Mouse (Mus musculus) granulocyte monocyte progenitor cell, adult 5-6 weeks (primary cell): ENCODE results near the gene Grik1. TPM values are rescaled to one million over a fixed set of nuclear protein-coding genes. Genes with fewer than 3 reads are reported as not detected.

Experiments used
- ATAC-seq: replicated peaks from 2 replicates; pipeline ENCODE4 v1.8.0; 2016; ENCODE audit warnings: mild to moderate bottlenecking, moderate TSS enrichment, inconsistent platforms; ENCODE audit not compliant: poor library complexity, severe bottlenecking
- total RNA-seq, 2 experiments: library from RNA; stranded (forward) in 1 of 2; stranded (reverse) in 1 of 2; fragments of 200-712, 200-1000 nt in 1 of 2; fragments of >200 nt in 1 of 2; fragmentation: Nextera tagmentation in 1 of 2; gene quantifications; 2 replicates each; pipeline ENCODE4 v1.2.3; 2014 to 2017

The Grik1 gene
- total RNA-seq, 2 experiments from 2014 or later: not detected

DNA sequence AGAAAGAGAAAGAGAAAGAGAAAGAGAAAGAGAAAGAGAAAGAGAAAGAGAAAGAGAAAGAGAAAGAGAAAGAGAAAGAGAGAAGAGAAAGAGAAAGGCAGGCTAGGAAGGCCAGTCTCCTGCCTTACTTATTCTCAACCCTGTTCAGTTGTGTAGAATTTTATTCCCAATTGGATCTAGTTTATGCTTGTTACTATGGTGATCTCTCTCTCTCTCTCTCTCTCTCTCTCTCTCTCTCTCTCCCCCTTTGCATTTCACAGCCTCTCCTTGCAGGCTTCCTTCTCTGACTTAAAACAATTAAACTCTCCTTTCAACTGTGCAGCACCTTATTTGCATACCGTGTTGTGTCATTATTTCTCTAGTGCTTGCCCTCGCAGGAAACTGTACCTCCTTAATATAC, 147.5 kb downstream of the Grik1 start:
- no peak for ATAC-seq

DNA sequence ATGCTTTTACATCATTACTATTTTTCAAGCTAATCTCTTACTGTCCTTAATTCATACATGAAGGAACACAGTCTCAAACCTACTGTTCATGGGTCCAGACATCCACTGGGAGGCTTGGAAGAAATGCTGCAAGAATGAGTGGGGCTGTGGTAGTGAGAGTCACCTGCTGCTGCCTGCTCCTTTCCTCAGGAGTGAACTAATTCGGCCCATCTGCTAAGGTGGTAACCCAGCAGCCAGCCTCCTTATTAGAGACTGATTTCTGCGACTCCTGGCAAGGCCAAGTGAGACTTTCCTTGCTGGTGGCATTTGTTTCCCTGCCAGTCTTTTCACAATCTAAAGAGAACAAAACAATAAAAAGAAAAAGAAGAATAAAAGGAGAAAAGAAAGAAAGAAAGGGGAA, 147.9 kb downstream of the Grik1 start:
- no peak for ATAC-seq

DNA sequence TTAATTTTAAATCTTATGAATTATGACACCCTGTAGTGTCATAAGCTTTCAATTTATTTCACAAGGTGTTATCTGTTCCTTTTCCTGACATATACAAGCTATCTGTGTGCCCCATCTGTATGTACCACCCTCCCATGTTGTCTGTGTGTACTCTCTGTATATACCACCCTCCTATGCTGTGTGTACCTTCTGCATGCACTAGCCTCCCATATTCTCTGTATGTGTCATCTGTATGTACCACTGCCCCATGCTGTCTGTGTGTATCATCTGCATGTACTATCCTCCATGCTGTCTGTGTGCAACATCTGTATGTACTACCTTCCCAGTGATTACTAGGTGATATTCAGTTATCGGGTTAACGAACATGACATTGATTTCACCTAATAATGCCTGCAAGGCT, 148.5 kb downstream of the Grik1 start:
- no peak for ATAC-seq

DNA sequence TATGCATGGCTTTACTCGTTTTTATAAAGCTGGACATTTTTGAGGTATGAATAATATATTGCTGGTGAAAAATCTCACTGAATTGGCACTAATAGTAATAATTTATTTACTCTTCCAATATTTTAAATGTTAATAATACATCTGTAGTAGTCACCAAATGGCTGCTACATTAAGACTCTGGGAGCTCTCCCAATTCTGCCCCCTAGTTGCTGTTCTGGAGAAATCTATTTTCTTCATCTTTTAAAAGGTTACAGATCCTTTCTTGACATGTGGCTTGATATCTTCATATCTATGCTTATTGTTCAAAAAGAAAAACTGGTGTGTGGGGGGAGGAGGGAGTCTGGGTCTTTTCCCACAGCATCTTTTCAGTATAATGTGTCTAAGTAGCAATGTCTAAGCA, 151.2 kb downstream of the Grik1 start:
- no peak for ATAC-seq

DNA sequence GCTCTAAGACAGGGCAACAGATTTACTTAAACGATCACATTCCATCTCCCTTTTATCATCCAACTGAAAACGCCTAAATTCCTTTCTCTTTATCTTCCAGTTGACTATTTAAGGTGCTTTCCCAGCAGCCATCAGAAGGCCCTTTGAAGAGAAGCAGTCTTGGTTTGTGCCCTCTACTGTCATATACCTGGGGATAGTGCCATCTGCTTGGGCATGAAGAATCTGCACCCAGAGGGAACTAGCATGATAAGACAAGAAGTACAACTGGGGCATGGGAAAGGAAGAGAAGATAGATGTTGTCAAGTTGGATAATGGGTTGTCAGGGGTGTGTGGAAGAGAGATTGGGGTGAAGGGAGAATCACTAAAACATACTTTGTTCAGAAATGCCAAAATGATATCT, 157.1 kb downstream of the Grik1 start:
- ATAC-seq: no peak

- no peak for ATAC-seq
These were observed 159.0 kb downstream of the Grik1 start for GRCm38 (mm10) chr16:88131103-88131502.

GRCm38 (mm10) chr16:88125098-88125497, 165.0 kb downstream of the Grik1 start:
- ATAC-seq: no peak

DNA sequence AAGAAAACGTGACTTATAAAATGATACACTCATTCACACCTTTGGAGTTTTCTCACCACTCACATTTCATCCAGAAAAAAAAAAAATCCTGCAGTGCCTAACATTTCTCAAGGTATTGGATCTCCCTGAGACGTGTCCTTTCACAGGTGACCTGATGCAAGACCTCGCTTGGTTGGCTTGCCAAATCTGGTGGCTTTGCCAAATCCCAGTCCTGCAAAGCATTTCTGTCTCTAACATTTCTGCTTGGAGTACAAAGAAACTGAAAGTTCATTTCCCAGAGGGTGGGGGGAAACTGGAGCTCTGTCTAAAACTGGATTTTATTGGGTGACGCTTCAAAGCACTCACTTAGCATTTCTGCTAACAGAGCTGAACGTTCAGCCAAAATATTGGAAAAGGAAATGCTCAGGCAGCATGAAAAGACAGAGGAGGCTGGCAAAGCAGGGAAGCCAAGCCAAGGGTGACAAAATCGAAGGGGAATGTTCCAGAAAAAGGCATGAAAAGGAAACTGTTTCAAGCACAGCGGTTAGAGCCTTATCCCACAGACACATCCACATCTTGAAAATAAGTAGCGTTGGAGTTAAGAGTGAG, 177.4 kb downstream of the Grik1 start:
- no peak for ATAC-seq

DNA sequence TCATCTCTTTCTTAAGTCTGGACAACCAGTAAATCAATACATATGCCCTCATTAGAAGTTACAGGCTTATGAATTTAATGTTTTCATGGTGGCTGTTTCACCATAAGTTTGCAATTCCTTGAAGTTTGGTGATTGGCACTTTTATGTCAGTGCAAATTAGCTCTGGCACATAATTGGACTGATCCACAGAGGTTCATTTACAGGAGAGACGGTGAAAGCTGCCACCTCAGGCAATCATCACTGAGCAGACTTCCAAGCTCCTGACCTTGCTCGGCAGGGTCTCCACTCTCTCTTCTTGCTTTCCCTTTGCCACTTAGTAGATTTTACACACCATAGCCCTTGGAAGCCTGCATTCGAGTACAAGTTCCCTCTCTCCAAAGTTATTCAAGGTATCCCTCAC, 178.6 kb downstream of the Grik1 start:
- ATAC-seq: no peak

DNA sequence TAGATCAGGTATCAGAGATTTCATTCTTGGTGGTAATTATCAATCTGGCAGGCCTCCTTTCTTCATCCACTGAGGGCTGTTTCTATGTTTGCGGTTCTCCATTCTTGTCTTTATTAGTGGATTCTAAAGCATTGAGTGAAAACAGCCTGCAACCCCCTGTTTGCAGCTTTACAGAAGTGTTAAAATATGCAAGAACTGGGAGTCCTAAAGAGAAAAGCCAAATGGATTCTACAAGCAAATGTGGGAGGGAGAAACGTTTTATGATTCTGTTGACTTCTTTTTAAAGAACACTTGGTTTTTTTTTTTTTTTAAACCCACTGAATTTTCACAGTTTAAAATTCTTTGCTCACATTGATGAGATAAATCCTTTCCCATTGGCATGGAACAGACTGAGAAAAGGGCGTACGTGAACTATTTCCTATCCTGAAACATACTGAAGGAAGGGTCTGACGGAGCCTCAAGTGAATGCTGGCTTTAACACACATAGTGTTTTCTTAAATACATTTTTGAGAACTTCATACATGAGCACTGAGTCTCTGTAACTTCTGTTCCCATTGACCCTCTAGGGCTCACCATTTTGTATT, 195.8 kb downstream of the Grik1 start:
- no peak for ATAC-seq

- ATAC-seq: no peak
These were observed 202.8 kb downstream of the Grik1 start for GRCm38 (mm10) chr16:88087280-88087679.

DNA sequence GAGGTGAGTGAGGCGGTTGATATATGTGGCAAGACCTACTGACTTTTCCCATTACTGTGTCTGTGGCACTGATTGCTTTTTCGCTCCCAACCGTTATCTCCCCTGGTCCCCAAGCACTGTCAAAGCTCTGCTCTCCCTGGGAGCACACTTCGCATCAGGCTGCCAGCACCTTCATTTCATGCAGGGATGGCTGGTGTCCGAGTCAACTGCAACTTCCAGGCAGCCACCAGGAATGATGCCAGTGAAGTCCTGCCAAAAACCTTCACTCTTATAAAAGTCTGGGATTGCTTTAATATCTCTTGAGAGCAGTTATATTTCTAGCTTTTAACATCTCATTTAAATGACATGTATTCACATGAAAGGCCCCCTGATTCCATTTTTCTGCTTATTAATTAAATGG, 215.3 kb downstream of the Grik1 start:
- ATAC-seq: no peak

- ATAC-seq: no peak
These were observed 229.1 kb downstream of the Grik1 start for GRCm38 (mm10) chr16:88060936-88061335.

DNA sequence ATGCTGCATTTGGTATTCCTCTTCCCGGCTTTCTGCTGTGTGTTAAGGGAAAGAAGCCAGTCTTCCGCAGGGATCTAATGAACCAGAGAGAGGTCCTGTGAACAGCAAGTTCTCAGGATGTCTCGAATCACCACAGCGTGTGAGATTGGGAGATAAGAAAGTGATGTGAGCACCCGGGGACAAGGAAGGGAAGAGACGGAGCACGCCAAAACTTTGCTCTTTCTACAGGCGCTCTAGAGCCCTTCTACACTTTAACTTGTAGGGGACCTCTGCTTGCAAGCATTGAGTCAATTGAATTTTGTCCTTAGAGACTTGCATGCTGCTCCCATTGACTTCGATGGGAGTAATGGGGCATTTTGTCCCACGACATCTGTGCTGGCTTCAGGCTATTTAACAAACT, 241.9 kb downstream of the Grik1 start:
- no peak for ATAC-seq

DNA sequence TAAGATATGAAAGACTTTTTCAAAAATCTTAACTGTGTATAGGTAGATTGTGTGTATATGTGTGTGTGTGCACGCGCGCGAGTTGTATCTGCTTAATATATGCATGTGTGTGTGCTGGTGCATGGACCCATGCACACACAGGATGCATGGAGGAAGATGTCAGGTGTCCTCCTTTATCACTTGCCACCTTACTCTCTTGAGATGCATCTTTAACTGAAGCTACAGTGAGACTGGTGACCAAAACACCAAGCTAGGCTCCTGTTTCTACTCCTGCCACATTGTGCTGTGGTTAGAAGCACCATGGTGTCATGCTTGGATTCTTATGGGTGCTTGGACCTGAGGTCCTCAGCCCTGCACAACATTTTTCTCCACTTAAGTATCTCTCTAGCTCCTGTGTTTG, 245.7 kb downstream of the Grik1 start:
- ATAC-seq: no peak

GRCm38 (mm10) chr16:88042458-88042857, 247.6 kb downstream of the Grik1 start:
- no peak for ATAC-seq

DNA sequence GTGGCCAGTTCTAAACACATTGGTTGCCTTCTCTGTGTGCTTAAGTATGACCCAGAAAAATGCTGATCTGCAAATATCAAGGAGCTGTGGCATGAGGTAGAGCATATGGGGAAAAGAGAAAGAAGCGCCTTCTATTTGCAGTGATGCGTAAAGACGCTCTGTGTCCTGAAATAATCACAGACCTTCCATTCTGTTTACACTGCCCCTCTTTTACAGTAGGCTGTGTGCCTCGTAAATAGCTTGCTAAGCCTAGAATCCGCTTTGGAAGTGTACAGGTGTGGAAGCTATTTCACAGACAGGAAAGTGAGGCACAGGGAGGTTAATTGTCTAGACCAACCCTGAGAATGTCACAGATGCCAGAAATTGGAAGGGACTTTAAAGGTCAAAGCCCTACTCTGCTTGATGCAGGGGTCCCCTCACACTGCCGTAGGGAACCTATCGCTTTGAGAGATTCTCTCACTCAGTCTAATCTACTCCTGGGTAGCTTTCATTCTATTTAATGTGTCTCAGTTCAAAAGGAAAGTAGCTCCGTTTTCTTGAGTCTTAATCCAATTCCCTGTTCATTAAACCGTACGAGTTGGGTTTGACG, 251.5 kb downstream of the Grik1 start:
- ATAC-seq: no peak

- ATAC-seq: no peak
These were observed 301.3 kb downstream of the Grik1 start for GRCm38 (mm10) chr16:87988805-87989204.

GRCm38 (mm10) chr16:87984201-87984870, 305.7 kb downstream of the Grik1 start:
- ATAC-seq: no peak

- ATAC-seq: no peak
These were observed 316.0 kb downstream of the Grik1 start for GRCm38 (mm10) chr16:87974076-87974443.

GRCm38 (mm10) chr16:87973394-87974075, 316.5 kb downstream of the Grik1 start:
- no peak for ATAC-seq
